Mouse (Mus musculus) urinary bladder, adult 18-20 months (tissue): Measurements from ENCODE around the gene Kazald1.
A peak's percentile ranks its signal among the peaks of the same experiment; 100 is the strongest.

ENCODE experiments used
- DNase-seq, 2 experiments: peaks; one replicate each; pipeline ENCODE4 v3.0.0; 2022; ENCODE audit warnings: low spot score in 2 of 2, mixed read lengths in 2 of 2

Kazald1 gene

DNA sequence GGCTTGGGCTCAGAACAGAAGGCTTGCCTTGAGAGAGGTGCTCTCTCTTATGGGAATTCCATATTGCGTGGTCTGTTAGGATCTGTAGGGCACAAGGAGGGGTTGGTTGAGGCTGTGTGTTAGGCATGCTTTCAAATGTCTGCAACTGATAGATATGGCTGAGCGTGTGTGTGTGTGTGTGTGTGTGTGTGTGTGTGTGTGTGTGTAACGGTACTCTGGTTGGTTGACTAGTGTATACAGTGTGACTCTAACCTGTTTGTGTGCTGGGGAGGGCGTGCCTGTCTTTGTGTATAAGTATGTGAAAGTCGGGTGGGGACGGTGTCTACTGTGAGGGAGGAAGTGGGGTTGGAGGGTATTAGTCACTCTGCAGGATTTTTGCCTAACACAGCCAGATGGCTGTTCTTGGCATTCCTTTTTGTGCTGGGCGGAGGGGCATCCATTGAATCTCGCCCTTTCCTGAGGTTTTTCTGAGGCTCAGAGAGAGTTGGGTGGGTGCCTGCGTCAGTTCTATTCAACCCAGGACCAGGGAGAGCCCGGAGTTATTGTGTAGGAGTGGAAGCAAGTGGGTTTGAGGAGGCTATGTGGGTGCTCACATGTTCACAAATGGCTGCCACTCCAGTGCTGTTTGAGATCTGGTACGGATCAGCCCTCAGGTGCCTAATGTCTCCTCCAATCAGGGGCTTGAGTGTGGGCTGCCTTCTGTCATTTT is 27.0 kb upstream of the Kazald1 start:
- DNase-seq, result peak; percentile 65 to 80

DNA sequence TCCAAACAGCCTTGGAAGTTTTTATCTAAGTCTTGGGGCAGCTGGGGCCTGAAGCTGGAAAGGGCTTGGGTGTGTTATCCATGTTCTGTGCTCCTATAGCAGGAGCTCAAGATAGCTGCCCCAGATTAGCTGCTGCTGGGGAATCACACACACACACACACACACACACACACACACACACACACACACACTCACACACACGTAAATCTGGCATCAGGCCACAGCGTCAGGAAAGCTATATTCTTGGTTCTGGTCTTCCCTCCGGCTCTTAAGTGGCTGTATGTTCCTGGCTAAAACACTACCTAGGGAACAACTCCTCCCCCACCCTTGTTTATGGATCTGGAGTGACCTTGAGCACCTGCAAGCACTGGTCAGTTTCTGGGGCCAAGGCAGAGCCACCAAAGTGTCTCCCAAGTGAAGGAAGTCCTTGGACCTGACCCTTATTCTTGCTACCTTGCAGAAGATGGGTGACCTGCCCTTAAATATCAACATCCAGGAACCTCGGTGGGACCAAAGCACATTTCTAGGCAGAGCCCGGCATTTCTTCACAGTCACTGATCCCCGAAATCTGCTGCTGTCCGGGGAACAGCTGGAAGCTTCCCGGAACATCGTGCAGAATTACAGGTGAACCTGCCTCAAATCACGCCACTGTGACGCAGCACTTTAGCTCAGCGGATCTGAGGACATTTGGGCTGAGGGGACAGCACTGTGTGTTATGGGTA is 26.2 kb upstream of the Kazald1 start:
- DNase-seq, result no peak

- no peak for DNase-seq
These were observed 25.5 kb upstream of the Kazald1 start for GRCm38 (mm10) chr19:45049523-45049922.

DNA sequence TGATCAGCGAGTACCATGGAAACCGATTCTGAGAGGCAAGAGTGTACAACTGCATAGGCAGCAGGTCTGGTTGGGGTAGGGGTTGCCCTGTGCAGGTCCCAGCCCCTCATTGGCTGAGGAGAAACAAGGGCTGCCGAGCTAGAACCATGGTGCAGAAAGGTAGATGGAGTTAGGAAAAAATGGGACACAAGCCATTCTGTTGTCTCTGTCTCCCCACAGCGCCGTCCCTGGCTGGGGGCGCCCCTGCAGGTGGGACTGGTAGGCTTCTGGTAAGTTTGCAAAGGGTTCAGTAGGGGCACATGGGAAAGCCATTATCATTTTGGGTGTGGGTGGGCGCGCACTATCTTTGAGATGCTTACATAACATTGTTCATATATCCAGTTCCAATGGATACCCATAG is 21.6 kb upstream of the Kazald1 start:
- no peak for DNase-seq

DNA sequence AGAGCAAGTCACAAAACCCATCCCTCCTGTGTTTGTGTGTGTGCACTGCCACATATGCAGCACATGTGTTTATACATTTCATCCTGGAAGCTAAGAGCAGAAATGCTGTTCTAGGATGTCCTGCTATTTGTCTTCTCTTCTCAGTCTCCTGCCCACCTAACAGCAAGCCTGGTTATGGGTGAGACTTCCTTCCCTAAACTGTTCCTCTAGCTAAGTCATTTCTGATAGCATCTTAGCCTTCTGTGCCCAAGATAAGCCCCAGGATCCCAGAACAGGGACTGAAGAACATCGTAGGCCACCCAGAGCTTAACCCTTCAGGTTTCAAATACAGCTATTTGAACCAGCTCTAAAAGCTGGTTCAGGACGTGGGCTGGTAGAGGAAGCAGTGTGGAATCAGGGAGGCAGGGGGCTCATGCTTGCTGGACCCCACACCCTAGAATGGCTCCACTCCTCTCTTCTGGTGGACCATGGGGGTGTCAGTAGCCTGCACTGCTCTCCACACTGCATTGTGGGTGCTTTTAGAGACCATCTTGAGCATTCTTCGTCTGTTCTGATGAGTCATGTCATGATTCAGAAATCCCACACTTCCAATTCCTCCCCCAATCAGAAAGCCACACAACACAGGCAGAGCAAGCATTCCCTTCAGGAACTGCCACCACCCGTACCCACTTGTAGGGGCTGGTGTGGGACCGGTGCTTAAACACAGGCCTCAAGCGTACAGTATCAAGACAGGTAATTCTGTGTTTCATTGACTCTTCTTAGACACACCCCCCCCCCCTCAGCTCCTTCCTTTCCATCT is 19.9 kb upstream of the Kazald1 start:
- no peak for DNase-seq

DNA sequence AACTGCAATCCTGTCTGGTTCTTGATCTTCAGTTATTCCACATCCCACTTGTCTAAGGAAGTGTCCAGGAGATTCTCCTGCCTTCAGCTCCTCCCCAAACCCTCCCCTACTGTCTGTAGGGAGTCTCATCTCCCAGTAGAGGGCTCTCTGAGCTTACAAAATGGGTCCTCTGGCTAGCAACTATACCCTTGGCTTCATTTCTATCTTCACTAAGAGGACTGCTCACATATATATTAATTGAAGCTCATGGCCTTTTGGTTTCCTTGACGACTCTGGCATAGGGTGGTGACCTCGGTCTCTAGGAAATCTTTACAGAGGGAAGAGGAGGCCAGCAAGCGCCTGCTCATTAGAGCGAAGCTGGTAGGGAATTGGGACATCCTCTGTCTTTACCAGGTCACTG is 18.7 kb upstream of the Kazald1 start:
- no peak for DNase-seq

- DNase-seq, result no peak
These were observed 17.9 kb upstream of the Kazald1 start for GRCm38 (mm10) chr19:45056908-45057698.

DNA sequence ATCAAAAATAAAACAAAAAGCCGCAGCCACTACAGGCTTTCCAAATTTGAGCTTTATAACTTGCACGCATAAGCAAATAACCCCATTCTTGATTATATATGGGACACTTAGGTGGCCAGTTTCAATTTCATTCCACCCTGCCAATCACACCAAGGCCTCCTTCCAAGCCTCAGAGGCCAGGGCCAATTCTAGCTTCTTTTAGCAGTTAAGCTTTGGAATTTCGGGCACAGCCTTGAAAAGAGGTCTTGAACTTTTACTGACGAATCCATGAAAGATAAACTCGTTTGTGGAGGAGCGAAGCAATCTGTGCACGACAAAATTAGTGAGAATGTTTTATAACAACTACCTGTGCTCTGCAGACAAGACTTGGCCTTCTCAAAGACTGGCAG is 17.3 kb upstream of the Kazald1 start:
- DNase-seq, result no peak

GRCm38 (mm10) chr19:45058113-45058839 is 16.8 kb upstream of the Kazald1 start:
- peak; percentile 89 to 94 for DNase-seq

DNA sequence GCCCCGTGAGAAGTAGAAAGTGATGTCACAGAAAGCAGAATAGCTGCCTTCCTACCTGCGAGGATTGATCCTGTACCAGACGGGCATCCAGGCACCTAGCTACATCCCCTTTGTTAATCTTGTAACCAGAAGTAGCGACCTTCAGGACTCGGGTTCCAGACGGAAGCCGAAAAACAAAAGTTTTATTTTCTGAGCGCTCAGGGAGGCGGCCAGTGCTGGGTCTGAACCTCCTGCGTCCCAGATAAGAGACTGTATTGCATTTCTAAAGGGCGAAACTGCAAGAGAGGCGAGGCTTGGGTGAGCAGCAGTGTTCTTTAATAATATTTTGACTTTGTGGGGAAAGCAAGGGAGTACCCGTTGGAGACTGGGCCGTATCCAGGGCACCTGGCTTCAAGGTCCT is 16.2 kb upstream of the Kazald1 start:
- no peak for DNase-seq

DNA sequence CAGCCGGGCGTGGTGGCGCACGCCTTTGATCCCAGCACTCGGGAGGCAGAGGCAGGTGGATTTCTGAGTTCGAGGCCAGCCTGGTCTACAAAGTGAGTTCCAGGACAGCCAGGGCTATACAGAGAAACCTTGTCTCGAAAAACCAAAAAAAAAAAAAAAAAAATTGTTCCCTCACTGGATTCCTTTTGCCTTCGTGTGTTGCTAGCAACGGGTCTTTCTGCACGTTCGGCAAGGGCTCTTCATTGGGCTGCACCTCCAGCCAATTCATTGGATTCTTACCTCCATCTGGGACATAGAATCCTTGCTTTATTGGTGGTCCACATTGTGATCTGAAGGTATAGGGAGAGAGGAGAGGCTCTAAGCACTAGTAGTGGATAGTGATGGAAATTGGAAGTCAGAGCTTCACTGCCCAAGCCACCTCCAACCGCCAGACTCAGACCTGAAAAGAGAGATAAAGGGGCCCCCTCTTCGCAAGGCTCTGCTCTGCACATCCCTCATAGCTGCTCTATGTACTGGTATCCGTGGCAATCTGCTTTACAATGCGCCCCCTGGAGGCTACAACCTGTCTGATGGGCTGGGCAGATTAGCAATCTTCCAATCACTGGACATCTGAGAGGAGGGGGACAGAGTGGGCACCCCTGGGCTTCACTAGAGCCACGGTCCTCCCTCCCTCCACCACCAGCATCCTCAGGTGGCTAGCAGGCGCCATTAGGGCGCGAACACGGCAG is 11.3 kb upstream of the Kazald1 start:
- DNase-seq, result no peak

- no peak for DNase-seq
These were observed 9.8 kb upstream of the Kazald1 start for GRCm38 (mm10) chr19:45065226-45065625.

DNA sequence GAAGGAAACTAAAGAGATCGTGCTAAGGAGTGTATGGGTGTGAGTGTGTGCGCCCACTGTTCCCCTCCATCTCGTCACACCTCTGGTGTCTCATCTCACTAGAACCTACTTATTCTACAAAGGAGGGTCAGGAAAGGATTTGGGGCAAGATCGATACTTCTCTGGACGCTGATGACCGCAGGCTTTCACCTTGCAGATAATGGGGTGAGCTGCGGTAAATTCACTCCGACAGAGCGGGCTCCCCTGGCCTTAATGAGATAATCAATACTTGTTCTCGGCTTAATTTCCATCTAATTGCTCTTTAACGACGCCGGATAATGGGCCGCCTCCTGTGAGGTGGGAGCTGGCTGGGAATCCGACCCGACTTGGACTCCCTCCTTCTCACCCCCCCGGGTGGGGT is 7.9 kb upstream of the Kazald1 start:
- no peak for DNase-seq

DNA sequence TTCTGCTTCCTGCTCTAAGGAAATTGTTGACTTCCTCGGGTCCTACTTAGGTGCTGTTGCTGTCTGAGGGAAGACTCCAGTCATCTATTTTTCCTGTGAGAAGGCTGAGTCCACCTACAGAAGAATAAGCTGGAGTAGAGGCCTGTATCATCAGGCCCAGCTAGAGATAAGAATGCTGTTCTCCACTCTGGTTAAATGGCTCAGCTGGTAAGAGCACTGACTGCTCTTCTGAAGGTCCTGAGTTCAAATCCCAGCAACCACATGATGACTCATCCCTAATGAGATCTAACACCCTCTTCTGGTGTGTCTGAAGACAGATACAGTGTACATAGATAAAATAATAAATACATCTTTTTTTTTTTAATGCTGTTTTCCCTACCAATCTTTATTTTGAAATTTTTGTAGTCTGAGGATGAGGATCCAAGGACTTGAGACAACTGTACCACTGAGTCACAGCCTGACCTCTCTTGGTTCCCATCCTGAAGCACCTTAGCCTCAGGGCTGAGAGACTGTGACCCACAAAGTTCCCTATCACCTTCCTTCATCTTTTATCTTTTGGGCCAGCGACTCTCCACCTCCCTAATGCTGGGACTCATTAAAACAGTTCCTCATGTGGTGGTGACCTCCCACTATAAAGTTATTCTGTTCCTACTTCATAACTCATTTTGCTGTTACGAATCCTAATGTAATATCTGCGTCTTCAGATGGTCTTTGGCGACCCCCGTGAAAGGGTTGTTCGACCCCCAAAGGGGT is 7.1 kb upstream of the Kazald1 start:
- no peak for DNase-seq

DNA sequence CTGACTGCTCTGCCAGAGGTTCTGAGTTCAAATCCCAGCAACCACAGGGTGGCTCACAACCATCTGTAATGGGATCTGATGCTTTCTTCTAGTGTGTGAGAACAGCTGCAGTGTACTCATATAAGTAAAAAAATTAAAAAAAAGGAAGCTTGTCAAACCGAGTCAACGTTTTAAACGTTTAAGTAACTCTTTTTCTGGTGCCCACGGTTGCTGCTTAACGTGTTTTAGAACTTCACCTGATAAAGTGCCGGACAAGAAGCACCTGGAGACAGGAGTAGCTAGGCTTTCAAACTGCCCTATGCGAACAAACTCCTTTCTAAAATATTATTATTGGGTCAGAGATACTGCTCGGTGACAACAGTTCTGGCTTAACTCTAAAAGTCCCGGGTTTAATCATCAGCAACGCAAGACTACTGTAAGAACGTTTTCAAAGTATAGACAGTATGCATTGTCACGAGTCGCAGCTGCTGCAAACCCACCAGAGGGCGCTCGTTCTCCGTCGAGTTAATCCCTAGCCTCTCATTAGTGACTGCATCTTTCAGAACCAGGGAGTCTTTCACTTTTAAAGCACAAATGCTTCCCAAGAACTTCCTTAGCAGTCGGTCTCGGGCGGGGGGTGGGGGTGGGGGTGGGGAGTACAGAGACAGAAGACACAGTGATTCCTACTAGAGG is 1.0 kb upstream of the Kazald1 start:
- DNase-seq, result peak; percentile 68 to 76

DNA sequence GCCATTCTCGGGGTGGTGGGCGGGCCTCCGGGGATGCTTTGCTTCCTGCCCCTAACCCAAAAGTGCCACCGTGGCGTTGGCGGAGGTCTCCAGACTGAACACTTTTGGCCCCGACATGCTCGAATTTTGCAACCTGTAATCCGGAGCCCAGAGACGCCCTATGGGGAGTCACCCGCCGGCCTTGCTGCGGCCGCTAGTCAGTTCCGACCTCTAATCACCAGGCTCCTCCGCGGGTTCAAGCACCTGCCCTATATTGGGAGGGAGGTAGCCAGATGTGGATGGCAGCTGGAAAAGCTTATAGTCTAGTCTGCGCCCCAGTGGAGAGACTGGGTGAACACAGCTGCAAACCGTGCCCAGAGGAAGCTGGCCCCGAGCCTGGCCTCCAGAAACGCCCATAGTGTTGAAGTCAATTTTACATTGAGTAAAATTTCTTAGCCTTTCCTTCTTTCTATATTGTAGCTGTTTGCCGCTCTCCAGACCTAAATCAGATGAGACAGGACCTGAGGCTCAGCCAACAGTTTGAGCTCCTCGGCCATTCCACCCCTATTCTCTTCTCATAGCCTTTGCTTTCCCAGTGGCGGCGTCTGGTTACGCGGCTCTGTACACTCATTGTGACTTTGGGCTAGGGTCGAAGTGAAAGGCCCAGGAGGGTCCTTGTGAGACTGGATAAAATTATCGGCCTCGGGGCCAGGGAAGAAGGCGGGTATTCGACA is 438 bp downstream of the Kazald1 start:
- DNase-seq, result no peak

- DNase-seq, result no peak
These were observed 1.1 kb downstream of the Kazald1 start for GRCm38 (mm10) chr19:45076036-45076575.
